Mouse (Mus musculus) gastrocnemius, adult 2 months (tissue): ENCODE measurements around the gene Nrd1. TPM values are rescaled to one million over a fixed set of nuclear protein-coding genes. Genes with fewer than 3 reads are reported as not detected.

Experiments
- DNase-seq: peaks from one replicate; pipeline ENCODE4 v3.0.0; 2022
- H3K27ac ChIP-seq: fragments of 200-600 bp; 2 replicates; pipeline ENCODE4 v1.8.1; 2022; ENCODE audit warnings: mild to moderate bottlenecking
- H3K4me3 ChIP-seq: fragments of 200-600 bp; 2 replicates; pipeline ENCODE4 v1.8.1; 2022; ENCODE audit warnings: mild to moderate bottlenecking, moderate library complexity
- CTCF ChIP-seq: fragments of 200-600 bp; IDR thresholded peaks from 2 replicates; pipeline ENCODE4 v1.8.1; 2022; ENCODE audit warnings: antibody characterized with exemption, mild to moderate bottlenecking, moderate library complexity
- intact Hi-C: fragments of 180-260 bp; cut with DNase I; formaldehyde crosslinking; loops from one replicate; pipeline ENCODE4 v1.15.1; 2025
- total RNA-seq, 2 experiments: library from RNA; stranded (reverse); gene quantifications; 2 replicates each; pipeline ENCODE4 v1.2.3; 2021

Nrd1 gene
- total RNA-seq, 2 experiments from 2014 or later = 150 to 175 TPM

DNA sequence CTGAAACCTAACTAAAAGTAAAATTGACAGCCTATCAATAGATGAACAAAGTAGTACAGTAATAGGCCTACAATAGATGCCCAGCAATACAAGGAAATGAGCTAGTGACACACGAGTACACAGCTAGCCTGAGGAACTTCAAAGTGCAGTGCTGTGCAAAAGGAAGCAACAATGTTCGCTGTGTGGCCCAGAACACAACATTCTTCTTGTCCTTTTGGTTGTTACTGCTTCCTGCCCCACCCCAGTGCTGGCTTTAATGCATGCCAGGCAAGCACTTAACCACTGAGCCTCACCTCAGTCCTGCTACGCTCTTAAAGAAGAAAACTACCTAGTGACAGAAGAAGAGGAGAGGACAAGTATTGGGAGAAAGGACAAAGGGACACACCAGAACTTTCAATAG is 79.2 kb downstream of the Nrd1 start:
- Histone ChIP-seq H3K27ac (peak overlapping the region; percentile 21), H3K4me3 (no peak overlapping the region)
- no peak for TF ChIP-seq CTCF
- DNase-seq = no peak
- intact Hi-C loops = loop anchor here (5.0 kb wide), 1 partner anchor 83 kb away; no protein-coding TSS in a partner anchor

GRCm38 (mm10) chr4:109080118-109080517 is 79.7 kb downstream of the Nrd1 start:
- Histone ChIP-seq H3K27ac (peak overlapping the region; percentile 21), H3K4me3 (no peak overlapping the region)
- DNase-seq = no peak
- intact Hi-C loops = no loop called here
- TF ChIP-seq CTCF = no peak

GRCm38 (mm10) chr4:109089171-109089570 is 88.7 kb downstream of the Nrd1 start:
- intact Hi-C loops = no loop called here
- DNase-seq = no peak
- no peak overlapping the region for H3K4me3 ChIP-seq
- H3K27ac ChIP-seq = 0 out of 2 replicates have a peak overlapping the region, but pooled peaks have one; percentile 21
- TF ChIP-seq CTCF = no peak

DNA sequence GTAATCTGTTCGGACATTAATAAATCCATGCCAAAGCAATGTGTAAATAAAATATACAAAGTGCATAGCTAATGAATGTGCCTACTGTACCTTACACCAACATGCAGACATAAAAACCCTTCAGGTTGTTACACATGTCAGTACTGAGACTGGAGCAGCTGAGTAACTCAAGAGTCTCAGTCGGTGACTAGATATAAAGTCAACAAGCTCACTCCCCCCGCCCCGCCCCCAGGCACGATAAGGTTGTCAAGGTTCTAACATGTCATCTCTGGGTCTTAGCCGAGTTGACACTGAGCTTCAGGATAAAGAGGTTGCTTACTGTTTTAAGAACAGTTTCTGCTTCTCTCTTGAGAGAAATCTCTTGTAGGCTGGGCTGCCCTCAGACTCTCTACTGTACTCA is 89.5 kb downstream of the Nrd1 start:
- no peak for TF ChIP-seq CTCF
- intact Hi-C loops = loop anchor here (5.0 kb wide), 1 partner anchor 57 kb away; no protein-coding TSS in a partner anchor
- Histone ChIP-seq H3K27ac (peak overlapping the region; percentile 65), H3K4me3 (no peak overlapping the region)
- peak; percentile 44 for DNase-seq

GRCm38 (mm10) chr4:109091241-109091777 is 90.9 kb downstream of the Nrd1 start:
- Histone ChIP-seq H3K4me3 (no peak overlapping the region), H3K27ac (no peak overlapping the region)
- TF ChIP-seq CTCF = no peak
- no peak for DNase-seq
- intact Hi-C loops = loop anchor here (5.0 kb wide), 1 partner anchor 56 kb away; no protein-coding TSS in a partner anchor

DNA sequence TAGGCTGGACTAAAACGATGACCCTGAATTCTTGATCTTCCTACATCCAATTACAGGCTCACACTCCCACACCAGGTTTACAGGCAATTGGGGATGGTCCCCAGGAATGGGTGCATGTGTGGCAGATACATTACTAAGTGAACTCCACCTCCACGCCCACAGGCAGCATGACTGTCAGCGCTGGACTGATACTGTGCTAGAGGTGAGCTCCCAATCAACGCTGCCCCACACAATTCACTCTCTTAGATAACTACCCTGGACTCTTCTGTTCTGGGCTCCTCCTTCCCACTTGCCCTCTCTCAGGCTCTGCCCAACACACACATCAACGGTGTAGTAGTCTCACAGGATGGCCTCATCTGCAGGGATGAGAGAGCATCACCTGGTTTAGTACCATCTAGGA is 91.9 kb downstream of the Nrd1 start:
- Histone ChIP-seq H3K4me3 (no peak overlapping the region), H3K27ac (no peak overlapping the region)
- intact Hi-C loops = loop anchor here (5.0 kb wide), 1 partner anchor 55 kb away; no protein-coding TSS in a partner anchor
- DNase-seq = no peak
- no peak for TF ChIP-seq CTCF

DNA sequence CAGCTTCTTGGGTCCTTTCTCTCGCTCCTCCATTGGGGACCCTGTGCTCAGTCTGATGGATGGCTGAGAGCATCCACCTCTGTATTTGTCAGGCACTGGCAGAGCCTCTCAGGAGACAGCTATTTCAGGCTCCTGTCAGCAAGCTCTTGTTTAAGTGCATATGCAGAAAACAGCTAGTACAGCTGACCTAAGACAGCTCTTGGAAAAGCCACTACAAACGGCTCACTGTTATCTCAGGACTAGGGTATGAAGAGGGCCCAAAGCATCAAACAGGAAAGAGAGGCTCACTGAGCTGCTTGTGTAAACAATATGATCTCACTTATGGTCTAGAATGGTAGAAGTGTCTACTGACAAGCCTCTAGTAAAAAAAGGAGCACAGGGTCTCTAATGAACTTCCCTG is 93.8 kb downstream of the Nrd1 start:
- intact Hi-C loops = loop anchor here (5.0 kb wide), 1 partner anchor 53 kb away; no protein-coding TSS in a partner anchor
- Histone ChIP-seq H3K27ac (peak overlapping the region; percentile 38), H3K4me3 (no peak overlapping the region)
- TF ChIP-seq CTCF = no peak
- DNase-seq = no peak

- TF ChIP-seq CTCF = no peak
- Histone ChIP-seq H3K4me3 (no peak overlapping the region), H3K27ac (no peak overlapping the region)
- intact Hi-C loops = no loop called here
- no peak for DNase-seq
Observed at GRCm38 (mm10) chr4:109098861-109099260, 98.4 kb downstream of the Nrd1 start.

- Histone ChIP-seq H3K27ac (peak overlapping the region; percentile 81), H3K4me3 (no peak overlapping the region)
- no peak for DNase-seq
- no peak for TF ChIP-seq CTCF
- intact Hi-C loops = no loop called here
Observed at GRCm38 (mm10) chr4:109102574-109102973, 102.1 kb downstream of the Nrd1 start.

- no peak for DNase-seq
- intact Hi-C loops = no loop called here
- Histone ChIP-seq H3K4me3 (peak overlapping the region; percentile 36), H3K27ac (peak overlapping the region; percentile 81)
- TF ChIP-seq CTCF = no peak
Observed at GRCm38 (mm10) chr4:109103145-109103883, 102.9 kb downstream of the Nrd1 start.

DNA sequence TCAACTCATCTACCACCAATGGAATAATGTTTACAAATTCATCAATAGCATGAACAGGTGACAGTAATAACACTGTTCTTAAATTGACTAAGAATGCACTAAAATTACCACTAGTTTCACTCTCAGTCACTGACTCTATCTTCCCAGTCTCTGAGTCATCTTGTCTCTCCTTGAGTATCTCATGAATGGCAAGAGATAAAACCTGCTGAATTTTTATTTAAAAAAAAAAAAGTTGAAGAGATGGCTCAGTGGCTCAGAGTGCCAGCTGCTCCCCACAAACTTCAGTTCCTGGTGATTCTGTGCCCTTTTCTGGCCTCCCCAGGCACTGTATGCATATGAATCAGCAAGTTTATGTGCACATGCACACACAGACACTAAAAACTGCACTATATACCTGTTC is 104.8 kb downstream of the Nrd1 start:
- H3K4me3 ChIP-seq = no peak overlapping the region
- H3K27ac ChIP-seq = peak overlapping the region; percentile 79
- intact Hi-C loops = no loop called here
- DNase-seq = no peak
- no peak for TF ChIP-seq CTCF

GRCm38 (mm10) chr4:109106034-109106433 is 105.6 kb downstream of the Nrd1 start:
- DNase-seq = peak; percentile 72
- no peak for TF ChIP-seq CTCF
- no peak overlapping the region for H3K4me3 ChIP-seq
- H3K27ac ChIP-seq = peak overlapping the region; percentile 79
- intact Hi-C loops = no loop called here

GRCm38 (mm10) chr4:109106594-109106993 is 106.1 kb downstream of the Nrd1 start:
- Histone ChIP-seq H3K27ac (peak overlapping the region; percentile 79), H3K4me3 (no peak overlapping the region)
- no peak for DNase-seq
- intact Hi-C loops = no loop called here
- no peak for TF ChIP-seq CTCF
